Mouse (Mus musculus) hindbrain, embryonic 11.5 days (tissue): ENCODE measurements around the gene Gnl1. TPM values are rescaled to one million over a fixed set of nuclear protein-coding genes. Genes with fewer than 3 reads are reported as not detected.
"Not testable (repeated sequence)": the region's sequence is repeated elsewhere in the genome, so short reads cannot be mapped to it uniquely, and the experiment has no call there.

Experiments used
- ATAC-seq: fragments of 200-750 bp; cut with Nextera tagmentation; 2 replicates; pipeline ENCODE4 v1.8.0; 2017; ENCODE audit warnings: mild to moderate bottlenecking, moderate TSS enrichment, moderate library complexity; ENCODE audit not compliant: low FRiP score
- DNase-seq: peaks from one replicate; pipeline ENCODE4 v3.0.0-alpha.2; 2015; ENCODE audit warnings: low spot score
- H3K27ac ChIP-seq: fragments of 300-500 bp; sonication (generic); 2 replicates; pipeline ENCODE4 v1.5.1; 2014; ENCODE audit warnings: mild to moderate bottlenecking, low read depth, low read length
- H3K27me3 ChIP-seq: fragments of 300-500 bp; sonication (generic); 2 replicates; pipeline ENCODE4 v1.6.1; 2014; ENCODE audit warnings: mild to moderate bottlenecking, low read length, moderate library complexity, mixed read lengths; ENCODE audit not compliant: control insufficient read depth, insufficient read depth
- H3K36me3 ChIP-seq: fragments of 300-500 bp; sonication (generic); 2 replicates; pipeline ENCODE4 v1.6.1; 2014; ENCODE audit warnings: mild to moderate bottlenecking, low read length, moderate library complexity, mixed read lengths; ENCODE audit not compliant: control insufficient read depth, insufficient read depth
- H3K4me1 ChIP-seq: fragments of 300-500 bp; sonication (generic); replicated peaks from 2 replicates; pipeline ENCODE4 v1.6.1; 2014; ENCODE audit warnings: low read length, mixed read lengths; ENCODE audit not compliant: control insufficient read depth, insufficient read depth
- H3K4me2 ChIP-seq: fragments of 300-500 bp; sonication (generic); replicated peaks from 2 replicates; pipeline ENCODE4 v1.6.1; 2014; ENCODE audit warnings: mild to moderate bottlenecking, low read depth, low read length
- H3K4me3 ChIP-seq: fragments of 300-500 bp; sonication (generic); 2 replicates; pipeline ENCODE4 v1.5.1; 2014; ENCODE audit warnings: low read depth, low read length
- H3K9ac ChIP-seq: fragments of 300-500 bp; sonication (generic); 2 replicates; pipeline ENCODE4 v1.6.1; 2014; ENCODE audit warnings: low read depth, low read length
- H3K9me3 ChIP-seq: fragments of 300-500 bp; sonication (generic); 2 replicates; pipeline ENCODE4 v1.6.1; 2016; ENCODE audit warnings: low read length; ENCODE audit not compliant: control insufficient read depth
- WGBS: fragments of 180-500 bp; shearing (Covaris S2); extraction: QIAGEN DNeasy Blood & Tissue Kit; methylation state at CpG from one replicate; pipeline ENCODE4 v1.1.7; 2014; 5-methylcytosine and 5-hydroxymethylcytosine counted together
- polyA plus RNA-seq: library from polyadenylated mRNA; unstranded; fragments of >200 nt; fragmentation: Nextera tagmentation; extraction: Ambion mirVana; gene quantifications from 2 replicates; pipeline ENCODE4 v1.2.1, GENCODE M21; 2014

Gene Gnl1
- polyA plus RNA-seq, 1 experiment from 2014 or later = 28.0 TPM

- not testable (repeated sequence) for DNase-seq, H3K4me1 ChIP-seq, ATAC-seq, H3K4me2 ChIP-seq, H3K27ac ChIP-seq, H3K9ac ChIP-seq, H3K36me3 ChIP-seq, H3K9me3 ChIP-seq, H3K4me3 ChIP-seq, H3K27me3 ChIP-seq
- WGBS = 83% methylated on average over 2 of the region's 3 CpGs
Measured at GRCm38 (mm10) chr17:35952559-35952958, 27.1 kb upstream of the Gnl1 start.

GRCm38 (mm10) chr17:35954665-35955064 lies 25.0 kb upstream of the Gnl1 start:
- Histone ChIP-seq H3K36me3 (peaks cover 24% of the 10 kb centered on the region), H3K4me1 (no peaks in the 10 kb centered on the region), H3K9me3 (no peaks in the 10 kb centered on the region), H3K27me3 (no peaks in the 10 kb centered on the region), H3K4me3 (no peak overlapping the region), H3K4me2 (no peak overlapping the region), H3K27ac (no peak overlapping the region), H3K9ac (no peak overlapping the region)
- no peak for DNase-seq
- no peak for ATAC-seq
- 76% methylated on average over 8 of the region's 8 CpGs for WGBS

GRCm38 (mm10) chr17:35958533-35959223 lies 21.0 kb upstream of the Gnl1 start:
- H3K4me2 ChIP-seq = no peak overlapping the region
- no peak overlapping the region for H3K9ac ChIP-seq
- H3K27me3 ChIP-seq = no peaks in the 10 kb centered on the region
- no peak for DNase-seq
- H3K4me3 ChIP-seq = no peak overlapping the region
- H3K36me3 ChIP-seq = peaks cover 44% of the 10 kb centered on the region
- H3K9me3 ChIP-seq = no peaks in the 10 kb centered on the region
- H3K4me1 ChIP-seq = no peaks in the 10 kb centered on the region
- H3K27ac ChIP-seq = no peak overlapping the region
- WGBS = 95% methylated on average over 15 of the region's 15 CpGs
- no peak for ATAC-seq

- Histone ChIP-seq H3K36me3 (peaks cover 29% of the 10 kb centered on the region), H3K4me2 (no peak overlapping the region), H3K27me3 (no peaks in the 10 kb centered on the region), H3K27ac (no peak overlapping the region), H3K4me1 (no peaks in the 10 kb centered on the region), H3K4me3 (no peak overlapping the region), H3K9me3 (no peaks in the 10 kb centered on the region), H3K9ac (no peak overlapping the region)
- no peak for DNase-seq
- no peak for ATAC-seq
- WGBS = 89% methylated on average over 10 of the region's 10 CpGs
Measured at GRCm38 (mm10) chr17:35963279-35963678, 16.4 kb upstream of the Gnl1 start.

GRCm38 (mm10) chr17:35967621-35968020 lies 12.0 kb upstream of the Gnl1 start:
- no peak overlapping the region for H3K27ac ChIP-seq
- no peaks in the 10 kb centered on the region for H3K27me3 ChIP-seq
- H3K9me3 ChIP-seq = no peaks in the 10 kb centered on the region
- no peak overlapping the region for H3K4me3 ChIP-seq
- no peak overlapping the region for H3K4me2 ChIP-seq
- peaks cover 8% of the 10 kb centered on the region for H3K36me3 ChIP-seq
- DNase-seq (no peak), ATAC-seq (no peak)
- WGBS = 90% methylated on average over 2 of the region's 2 CpGs
- H3K4me1 ChIP-seq = no peaks in the 10 kb centered on the region; the same call in 1 of the 2 replicates
- no peak overlapping the region for H3K9ac ChIP-seq

GRCm38 (mm10) chr17:35969418-35970389 lies 9.9 kb upstream of the Gnl1 start, which contains the start of gene Abcf1:
TSS of gene Abcf1 (minus strand) at chr17:35969761.
- peak; percentile 97 for ATAC-seq
- Histone ChIP-seq H3K4me3 (peak within 1 kb of the TSS; percentile 86), H3K27ac (0 out of 2 replicates have a peak within 1 kb of the TSS, but pooled peaks have one; percentile 47), H3K9ac (peak within 1 kb of the TSS; percentile 85), H3K4me2 (peak within 1 kb of the TSS; percentile 92), H3K27me3 (no peaks in the 10 kb centered on the region), H3K36me3 (no peaks in the 10 kb centered on the region; the same call in none of the 2 replicates), H3K9me3 (no peaks in the 10 kb centered on the region), H3K4me1 (no peaks in the 10 kb centered on the region; the same call in 1 of the 2 replicates)
- DNase-seq = peak; percentile 100
- 1% methylated on average over 68 of the region's 68 CpGs for WGBS

GRCm38 (mm10) chr17:35972131-35972530 lies 7.5 kb upstream of the Gnl1 start:
- ATAC-seq = no peak
- Histone ChIP-seq H3K36me3 (no peaks in the 10 kb centered on the region; the same call in 1 of the 2 replicates), H3K27me3 (no peaks in the 10 kb centered on the region), H3K4me2 (no peak overlapping the region), H3K9ac (no peak overlapping the region), H3K27ac (no peak overlapping the region), H3K4me1 (no peaks in the 10 kb centered on the region; the same call in 1 of the 2 replicates), H3K4me3 (no peak overlapping the region), H3K9me3 (no peaks in the 10 kb centered on the region)
- no peak for DNase-seq
- 70% methylated on average over 1 of the region's 1 CpGs for WGBS

- Histone ChIP-seq H3K4me3 (peak overlapping the region; percentile 95), H3K36me3 (0 out of 2 replicates have a peak, but pooled peaks cover 2% of the 10 kb centered on the region), H3K4me1 (peaks cover 11% of the 10 kb centered on the region), H3K4me2 (peak overlapping the region; percentile 80), H3K9ac (peak overlapping the region; percentile 88), H3K27me3 (no peaks in the 10 kb centered on the region), H3K9me3 (no peaks in the 10 kb centered on the region), H3K27ac (peak overlapping the region; percentile 92)
- DNase-seq = peak; percentile 90
- WGBS = under 1% methylated on average over 41 of the region's 41 CpGs
- ATAC-seq = peak; percentile 83
Measured at GRCm38 (mm10) chr17:35978811-35979400, 745 bp upstream of the Gnl1 start.
